Mouse (Mus musculus) B cell, adult 67 days (primary cell): ENCODE measurements around the gene Cenps. TPM values are rescaled to one million over a fixed set of nuclear protein-coding genes. Genes with fewer than 3 reads are reported as not detected.

Experiments used
- total RNA-seq, 2 experiments: library from RNA; stranded (reverse); gene quantifications; 4 replicates each; pipeline ENCODE4 v1.2.4; 2023

Cenps gene
- total RNA-seq = 10 to 100 TPM; 33.8 to 37.9 TPM

DNA sequence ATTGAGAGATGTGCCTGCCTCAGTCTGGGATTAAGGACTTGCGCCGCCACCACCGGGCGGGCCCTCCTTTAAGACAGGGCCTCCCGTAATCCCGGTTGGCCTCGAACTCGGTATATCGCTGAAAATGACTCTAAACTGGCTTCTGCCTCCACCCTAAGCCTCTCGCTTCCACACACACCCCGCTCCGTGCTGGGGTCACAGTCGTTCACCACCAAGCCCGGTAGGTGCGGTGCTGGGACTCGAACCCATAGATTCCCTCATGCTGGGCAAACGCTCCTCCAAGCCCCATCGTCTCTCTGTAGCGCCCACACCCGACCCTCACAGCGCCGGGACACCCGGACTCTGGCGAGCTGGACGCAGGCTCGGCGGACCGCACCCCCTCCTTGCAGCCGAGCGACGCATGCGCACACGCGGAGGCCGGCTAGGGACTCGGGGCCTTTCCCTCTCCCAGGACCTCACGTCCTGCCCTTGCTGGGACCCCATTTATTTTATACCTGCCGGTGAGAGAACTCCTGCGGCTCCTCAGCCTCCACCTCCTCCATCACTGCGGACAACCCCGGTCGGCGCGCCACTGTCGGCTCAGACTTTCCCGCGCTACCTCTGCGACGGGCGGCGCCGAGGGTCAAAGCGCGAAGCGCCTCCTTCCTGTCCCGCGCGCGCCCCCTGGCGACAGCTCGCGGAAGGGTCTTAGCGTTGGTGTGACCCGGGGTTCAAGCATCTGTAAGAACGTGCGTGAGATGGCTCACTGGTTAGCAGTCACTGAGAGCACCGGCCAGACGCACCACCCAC lies at the start of gene Cenps:
Cenps (minus strand) TSS at position 648 of the 789 bp plus-strand sequence.

DNA sequence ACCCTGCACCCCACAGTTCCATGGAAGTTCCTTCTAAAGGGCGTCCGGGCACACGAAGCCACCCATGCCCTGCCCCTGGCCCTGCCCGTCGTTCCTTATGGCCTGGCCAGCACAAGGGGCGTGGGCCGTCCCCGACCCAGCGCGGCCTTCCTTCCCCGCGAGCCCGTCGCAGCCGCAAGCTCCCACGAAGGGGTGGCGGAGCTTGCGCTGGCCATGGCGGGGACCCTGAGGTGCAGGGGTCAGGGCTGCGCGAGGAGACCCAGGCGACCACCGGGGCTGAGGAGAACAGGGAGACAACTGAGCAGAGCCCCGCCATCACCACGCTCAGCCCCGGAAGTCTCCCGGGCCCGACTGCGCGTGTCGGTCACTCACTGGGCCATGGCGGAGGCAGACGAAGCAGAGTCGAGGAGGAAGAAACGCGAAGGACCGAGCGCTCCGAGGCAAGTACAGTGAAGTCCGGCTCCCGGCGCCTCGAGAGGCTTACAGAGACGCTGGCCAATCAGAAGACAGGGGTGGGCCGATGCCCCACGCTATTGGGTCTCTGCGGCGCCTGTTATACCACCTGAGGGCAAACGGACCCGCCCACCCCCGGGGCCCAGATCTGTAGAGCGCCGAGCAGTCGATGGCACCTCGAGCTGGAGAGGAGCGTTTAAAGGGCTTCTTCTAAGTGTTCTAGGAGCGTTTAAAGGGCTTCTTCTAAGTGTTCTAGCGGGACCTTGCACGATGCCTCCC lies 29.0 kb upstream of the Cenps start, which contains the start of gene Pgd:
Pgd (minus strand) TSS at position 557 of the 732 bp plus-strand sequence.

DNA sequence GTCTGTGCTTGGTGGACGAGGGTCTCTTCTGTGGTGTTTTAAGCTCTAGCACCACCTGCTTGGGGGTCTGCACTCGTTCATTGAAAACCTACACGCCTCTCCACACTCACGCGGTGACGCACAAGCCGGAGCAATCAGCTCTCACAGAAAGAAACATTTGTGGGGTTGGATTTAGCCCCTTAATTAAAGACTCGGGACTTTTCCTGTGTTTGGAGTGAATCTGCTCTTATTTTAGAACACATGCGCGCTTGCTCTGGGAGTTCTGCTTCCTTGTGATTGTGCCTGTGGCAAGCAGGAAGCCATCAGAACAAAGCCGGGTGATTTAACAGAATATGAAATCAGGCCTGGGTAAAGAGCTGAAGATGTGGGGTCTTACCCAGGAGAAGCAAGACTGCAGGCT lies 10.8 kb downstream of the Cenps start, which contains the start of gene Cort:
Cort (minus strand) TSS at position 101 of the 400 bp plus-strand sequence.

DNA sequence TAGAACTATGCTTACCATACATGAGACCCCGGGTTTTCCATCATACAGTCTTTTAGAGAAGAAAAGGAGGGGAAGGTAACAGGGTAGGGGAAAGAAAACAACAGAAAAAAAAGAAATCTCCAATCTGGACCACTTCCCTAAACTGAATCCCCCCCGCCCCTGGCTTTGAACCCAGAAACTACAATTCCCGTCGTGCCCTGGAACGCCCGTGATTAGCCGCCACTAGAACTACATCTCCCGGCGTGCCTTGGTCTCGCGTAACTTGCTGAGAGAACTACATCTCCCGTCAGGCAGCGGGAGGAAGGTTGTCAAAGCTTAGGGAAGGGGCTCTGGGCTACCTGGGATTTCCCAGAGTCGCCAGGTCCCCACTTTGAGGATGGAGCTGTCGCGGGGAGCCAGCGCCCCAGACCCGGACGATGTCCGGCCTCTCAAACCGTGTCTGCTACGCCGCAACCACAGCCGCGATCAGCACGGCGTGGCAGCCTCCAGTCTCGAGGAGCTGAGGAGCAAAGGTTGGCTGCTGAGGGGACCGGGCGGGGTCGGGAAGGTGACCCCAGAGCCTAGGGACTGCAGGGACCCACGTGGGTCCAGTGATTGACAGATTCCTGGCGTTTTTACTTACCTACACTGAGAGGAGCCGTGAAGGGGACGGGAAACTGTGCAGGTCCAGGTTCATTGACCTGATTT lies 33.4 kb downstream of the Cenps start, which contains the start of gene Dffa:
Dffa (plus strand) TSS at position 272 of the 687 bp plus-strand sequence.

DNA sequence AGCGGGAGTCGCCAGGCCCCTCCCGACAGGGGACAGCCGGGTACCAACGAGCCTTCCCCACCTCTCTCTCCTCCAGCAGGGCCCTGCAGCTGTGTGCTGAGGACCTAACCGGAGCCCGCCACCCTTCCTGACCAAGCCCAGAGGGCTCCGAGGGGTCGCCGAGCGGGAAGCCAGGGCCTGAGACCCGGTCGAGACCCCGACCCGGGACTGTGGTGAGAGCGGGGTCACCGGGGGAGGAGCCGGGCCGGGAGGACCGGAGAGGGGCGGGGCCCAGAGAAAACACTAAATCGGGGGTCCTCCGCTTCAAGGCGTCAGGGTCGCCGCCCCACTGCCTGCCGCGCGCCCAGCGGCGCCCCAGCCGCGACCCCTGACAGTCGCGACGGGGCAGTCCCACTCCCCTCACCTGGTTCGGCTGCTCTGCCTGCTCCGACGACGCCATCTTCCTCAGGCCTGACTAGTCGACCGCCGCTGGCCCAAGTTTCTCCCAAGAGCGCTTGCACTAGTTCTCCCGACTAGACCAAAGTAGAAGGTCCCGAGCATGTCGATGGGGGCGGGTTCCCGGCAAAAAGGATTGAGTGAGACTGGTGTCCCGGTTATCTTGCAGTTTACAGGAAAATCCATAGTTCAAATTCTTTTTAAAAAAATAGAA lies 37.9 kb downstream of the Cenps start, which contains the start of gene Pex14:
Pex14 (minus strand) TSS at position 508 of the 649 bp plus-strand sequence.

Other genes with a start within 250 kb of the Cenps start
- 10 to 100 TPM; 30.2 to 32.8 TPM for gene Pex14, start 37.8 kb downstream of the Cenps start, total RNA-seq
- gene Dffa, start 33.5 kb downstream of the Cenps start, total RNA-seq = 10 to 100 TPM; 40.0 to 44.5 TPM
- 1 to 10 TPM; 5.1 to 7.6 TPM for gene Cort, start 10.9 kb downstream of the Cenps start, total RNA-seq
- gene Pgd, start 29.1 kb upstream of the Cenps start, total RNA-seq = 10 to 100 TPM; 64.2 to 65.6 TPM
- gene Kif1b, start 170.1 kb upstream of the Cenps start, total RNA-seq = 10 to 100 TPM; 14.4 to 16.4 TPM